Mouse (Mus musculus) G1E (cell line): Measurements from ENCODE around the gene Rsbn1l.

Source experiments
- CTCF ChIP-seq: IDR thresholded peaks from 2 replicates; pipeline ENCODE4 v1.5.1; 2012; ENCODE audit warnings: low read depth, low read length, inconsistent platforms, mixed read lengths
- GATA1 ChIP-seq: IDR thresholded peaks from 2 replicates; pipeline ENCODE4 v1.6.1; 2012; ENCODE audit warnings: borderline replicate concordance, low read length, inconsistent platforms, mixed read lengths
- GATA2 ChIP-seq: IDR thresholded peaks from 2 replicates; pipeline ENCODE4 v1.6.1; 2012; ENCODE audit warnings: low read depth, low read length, inconsistent platforms, borderline replicate concordance
- POLR2AphosphoS5 ChIP-seq: IDR thresholded peaks from 2 replicates; pipeline ENCODE4 v1.6.1; 2012; ENCODE audit warnings: low read depth, low read length, inconsistent platforms; ENCODE audit not compliant: insufficient replicate concordance
- TAL1 ChIP-seq: conservative IDR thresholded peaks from 2 replicates; pipeline ENCODE4 v1.6.1; 2012; ENCODE audit warnings: low read depth, low read length, inconsistent platforms, mixed read lengths

- TF ChIP-seq CTCF, result no peak
- no peak for TF ChIP-seq GATA1
- no peak for TF ChIP-seq POLR2AphosphoS5
- TF ChIP-seq TAL1, result no peak
- no peak for TF ChIP-seq GATA2
Measured at GRCm38 (mm10) chr5:20843816-20844215, 112.4 kb downstream of the Rsbn1l start.
